ENCODE assay signal across 8 mouse cellular contexts in the genomic region with DNA sequence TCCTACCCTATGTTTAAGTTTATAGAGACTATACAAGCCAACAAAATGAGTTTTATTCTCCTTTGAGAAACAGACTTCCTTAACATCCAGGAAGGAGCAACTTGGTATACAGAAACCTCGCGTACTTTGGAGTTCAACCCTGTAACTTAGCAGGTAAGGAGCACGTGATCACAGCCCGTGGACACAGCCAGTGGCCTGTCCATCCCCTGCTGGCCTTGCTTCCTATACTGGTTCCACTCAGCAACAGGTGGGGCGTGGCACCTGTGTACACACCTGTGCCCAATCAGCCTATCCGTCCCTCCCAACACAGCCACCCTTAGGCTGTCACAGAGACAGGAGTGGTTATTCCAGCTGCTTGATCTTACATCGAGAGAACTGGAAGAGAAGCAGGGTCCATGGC. TPM values are rescaled to one million over a fixed set of nuclear protein-coding genes. Genes with fewer than 3 reads are reported as not detected.
A peak's percentile ranks its signal among the peaks of the same experiment; 100 is the strongest.
DNase-seq lines count a peak whose midpoint lies in the region; ATAC-seq lines count a peak whose summit lies in the region.

No protein-coding gene starts in this region.

- WGBS in forebrain, embryonic 16.5 days = 89% methylated on average over 7 of the region's 7 CpGs

- no peaks in the 10 kb centered on the region for H3K27me3 ChIP-seq in forebrain, embryonic 16.5 days (replicated peaks; ENCODE audit: control insufficient read depth, insufficient read depth, low read length)

- H3K9ac ChIP-seq in forebrain, embryonic 16.5 days (replicated peaks; ENCODE audit: low read depth, low read length) = no peak overlapping the region

- peak overlapping the region; percentile 73 for H3K4me2 ChIP-seq in forebrain, embryonic 16.5 days (ENCODE audit: low read length)

- no peak for ATAC-seq in forebrain, embryonic 16.5 days

- peak; percentile 11 for DNase-seq in cerebellum, adult 9-10 months
- DNase-seq in cerebellum, postnatal 14 days = no peak
- peak; percentile 64 to 67 for DNase-seq in kidney, postnatal 36 days
- DNase-seq in lung, postnatal 4 days = peak; percentile 16 to 60
- no peak for DNase-seq in right cerebral cortex, postnatal 36 days (ENCODE audit: low spot score in 2 of 2)
- no peak for DNase-seq in right cerebral cortex, postnatal 25 days
- no peak for DNase-seq in cerebellum, adult 11 months

- H3K36me3 ChIP-seq in forebrain, embryonic 16.5 days (ENCODE audit: control insufficient read depth, insufficient read depth) = no peaks in the 10 kb centered on the region

- no peak overlapping the region for H3K27ac ChIP-seq in forebrain, embryonic 16.5 days (ENCODE audit: low read length)

- no peaks in the 10 kb centered on the region for H3K9me3 ChIP-seq in forebrain, embryonic 16.5 days (ENCODE audit: control insufficient read depth, low read length)

- no peak overlapping the region for H3K4me3 ChIP-seq in forebrain, embryonic 16.5 days (replicated peaks; ENCODE audit: low read length)

- peaks cover 21% of the 10 kb centered on the region for H3K4me1 ChIP-seq in forebrain, embryonic 16.5 days (replicated peaks; ENCODE audit: control insufficient read depth, insufficient read depth, low read length)

RNA-seq across cellular contexts. Expression of gene Adgra3, which starts 0.8 kb away (rescaled TPM):
- polyA plus RNA-seq in forebrain, embryonic 16.5 days (2015; fragmentation: Nextera tagmentation; extraction: Ambion mirVana) = 18.5 and 19.6 TPM in 2 replicates

Comparison
In these comparisons a context has a peak if more than half of its experiments do, and no peak if none do; other contexts are left out.
1. DNase-seq: peak in cerebellum, adult 9-10 months (single experiment), kidney, postnatal 36 days (2 of 2) and lung, postnatal 4 days (2 of 2); none in cerebellum, postnatal 14 days (0 of 2), right cerebral cortex, postnatal 36 days (0 of 2), right cerebral cortex, postnatal 25 days (single experiment) and cerebellum, adult 11 months (single experiment).